Mouse (Mus musculus) frontal cortex, adult (tissue): Measurements from ENCODE around the gene Ccdc33.

ENCODE experiments used
- ATAC-seq: cut with Nextera tagmentation; 2 replicates; pipeline ENCODE4 v1.9.2; 2017; ENCODE audit warnings: mild to moderate bottlenecking, moderate library complexity, mixed read lengths; ENCODE audit not compliant: low TSS enrichment

Gene Ccdc33

DNA sequence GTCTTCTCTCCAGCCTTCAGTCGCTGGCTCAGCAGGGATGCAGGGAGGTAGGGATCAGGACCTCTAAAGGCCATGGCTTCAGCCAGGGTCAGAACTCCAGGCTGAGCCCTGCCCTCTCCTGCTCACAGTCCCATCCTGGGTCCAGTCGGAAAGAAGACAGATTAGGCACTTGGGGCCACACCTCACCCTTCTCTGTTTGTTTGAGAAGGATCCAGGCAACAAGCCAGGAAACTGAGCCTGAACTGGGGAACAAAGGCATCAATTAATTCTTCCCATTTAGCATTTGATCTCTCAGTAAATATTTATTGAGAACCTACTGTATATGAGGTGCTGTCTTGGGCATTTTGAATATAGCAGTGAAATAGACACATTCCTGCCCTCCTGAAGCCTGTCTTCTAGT is at the start of gene Ccdc33:
TSS of gene Ccdc33 (minus strand) at position 153 of the 400 bp plus-strand sequence.
- no peak for ATAC-seq

DNA sequence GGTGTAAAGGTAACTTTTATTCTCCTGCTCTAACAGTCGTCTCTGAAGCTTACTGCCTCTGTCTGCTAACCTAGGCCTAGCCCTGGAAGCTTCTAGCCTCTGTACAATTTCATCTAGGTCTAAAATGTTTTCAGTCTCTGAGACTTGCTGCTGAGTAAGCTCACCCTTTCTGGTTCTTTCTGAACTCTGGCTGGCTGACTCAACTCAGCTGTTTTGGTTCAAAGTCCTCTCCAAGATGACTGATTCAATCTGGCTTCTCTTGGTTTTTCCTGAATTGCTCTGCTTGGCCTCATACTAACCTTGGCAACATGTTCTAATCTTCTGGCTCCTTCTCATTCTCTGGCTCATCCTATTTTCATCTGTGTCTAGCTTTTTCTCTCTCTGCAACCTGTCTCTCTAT is 47.2 kb upstream of the Ccdc33 start:
- ATAC-seq: no peak

DNA sequence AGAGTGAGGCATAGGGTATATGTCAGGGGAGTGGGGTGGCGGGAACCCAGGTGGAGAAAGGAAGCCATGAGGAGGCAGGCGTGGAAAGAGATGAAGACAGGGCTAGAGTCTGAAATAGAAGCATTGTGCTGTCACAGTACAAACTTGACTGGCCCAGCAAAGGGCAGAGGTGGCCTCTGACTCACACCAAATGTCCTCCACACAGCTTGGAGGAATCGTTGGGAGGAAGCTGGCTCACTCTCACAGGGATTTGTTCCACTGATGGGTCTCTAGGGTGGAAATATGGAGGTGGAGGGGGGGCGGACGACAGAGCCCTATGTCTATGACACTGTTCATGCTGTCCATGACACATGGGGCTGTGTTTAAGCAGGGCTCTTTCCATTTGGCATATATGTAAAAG is 44.5 kb upstream of the Ccdc33 start:
- ATAC-seq: no peak

DNA sequence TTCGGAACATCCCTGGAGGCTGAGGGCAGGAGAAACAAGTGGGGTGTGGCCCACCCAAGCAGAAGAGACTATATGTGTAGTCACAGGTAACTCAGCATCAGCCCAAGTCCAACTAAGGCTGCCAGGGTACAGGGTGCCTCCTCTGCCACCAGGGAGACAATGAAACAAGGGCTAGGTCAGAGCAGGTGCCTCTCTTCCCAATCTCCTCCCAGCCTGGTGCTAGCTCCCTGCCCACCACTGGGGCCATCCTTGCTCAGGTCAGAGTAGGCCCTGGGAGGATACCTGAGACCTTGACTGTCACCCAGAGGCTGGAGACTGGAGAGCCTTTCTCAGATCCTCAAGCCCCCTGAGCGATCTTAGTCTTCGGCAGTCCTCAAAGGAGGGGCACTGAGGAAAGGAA is 43.5 kb upstream of the Ccdc33 start:
- ATAC-seq: no peak

DNA sequence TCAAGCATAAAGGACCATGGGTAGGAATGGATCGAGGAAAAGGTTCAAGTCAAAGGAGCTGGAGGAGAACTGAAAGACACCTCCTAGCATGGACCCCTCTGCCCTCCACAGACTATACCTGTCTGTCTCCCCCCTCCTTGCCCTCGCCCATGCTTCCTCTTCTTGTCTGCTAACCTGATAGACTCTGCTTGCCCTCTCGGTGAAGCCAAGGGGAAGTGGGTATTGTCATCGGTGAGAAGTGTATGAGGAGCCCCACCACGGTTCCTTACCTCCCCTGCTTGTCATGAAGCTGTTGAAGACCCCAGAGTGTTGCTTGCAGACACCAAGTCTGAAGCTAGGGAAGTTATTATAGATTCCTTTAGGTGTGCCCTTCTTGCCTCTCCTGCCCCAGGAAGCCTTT is 41.7 kb upstream of the Ccdc33 start:
- ATAC-seq: no peak

DNA sequence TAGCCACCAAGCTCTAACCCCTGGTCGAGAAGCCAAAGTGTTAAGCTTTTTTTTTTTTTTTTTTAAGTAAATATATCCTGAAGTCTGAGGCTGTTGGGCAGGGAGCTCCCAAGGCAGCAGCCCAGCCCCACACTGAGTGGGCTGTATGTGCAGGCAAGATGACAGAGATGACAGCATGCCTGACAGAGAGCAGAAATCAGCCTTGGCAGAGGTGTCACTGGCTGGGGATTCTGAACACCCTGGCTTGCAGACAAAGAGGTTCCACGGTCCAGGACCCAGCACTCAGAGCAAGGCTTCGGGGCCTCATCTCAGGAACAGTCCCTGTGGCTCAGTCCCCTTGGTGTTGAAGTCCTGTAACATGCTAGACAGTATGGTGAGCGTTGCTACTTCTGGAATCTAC is 41.2 kb upstream of the Ccdc33 start:
- ATAC-seq: peak; percentile 71

DNA sequence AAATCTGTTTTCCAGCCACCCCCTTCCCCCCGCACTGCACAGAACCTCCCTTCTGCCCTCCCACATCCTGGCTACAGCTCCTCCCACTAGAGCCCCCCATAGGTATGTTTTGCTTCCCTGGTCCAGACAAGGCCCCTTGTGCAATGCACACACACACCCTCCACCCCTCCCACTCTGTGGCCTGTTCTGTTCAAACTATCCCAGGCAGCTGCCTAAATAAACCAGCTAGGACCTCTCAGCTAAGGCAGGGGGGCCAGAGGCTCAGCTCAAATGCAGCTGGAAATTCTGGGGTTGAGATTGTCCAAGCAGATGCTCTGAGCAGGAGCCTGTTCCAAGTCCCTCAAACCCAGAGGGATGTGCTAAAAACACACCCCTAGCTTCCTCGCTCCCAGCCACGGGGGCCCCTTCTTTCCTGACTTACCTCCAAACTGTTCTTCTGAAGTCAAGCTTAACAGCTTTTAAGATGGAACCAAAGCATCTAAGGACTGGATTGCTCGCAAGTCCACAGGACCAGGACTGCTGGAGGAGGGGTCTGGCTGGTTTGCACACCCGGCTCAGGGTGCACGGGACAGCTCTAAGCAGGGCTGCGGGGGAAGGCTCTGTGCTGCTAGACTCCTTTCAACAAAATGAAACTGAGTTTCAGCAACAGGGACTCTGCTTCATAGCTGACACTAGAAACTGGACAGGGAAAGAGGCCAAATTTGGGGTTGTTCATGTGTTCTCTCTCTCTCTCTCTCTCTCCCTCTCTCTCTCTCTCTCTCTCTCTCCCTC is 40.1 kb upstream of the Ccdc33 start:
- peak; percentile 42; the same call in 1 of the 2 replicates for ATAC-seq

DNA sequence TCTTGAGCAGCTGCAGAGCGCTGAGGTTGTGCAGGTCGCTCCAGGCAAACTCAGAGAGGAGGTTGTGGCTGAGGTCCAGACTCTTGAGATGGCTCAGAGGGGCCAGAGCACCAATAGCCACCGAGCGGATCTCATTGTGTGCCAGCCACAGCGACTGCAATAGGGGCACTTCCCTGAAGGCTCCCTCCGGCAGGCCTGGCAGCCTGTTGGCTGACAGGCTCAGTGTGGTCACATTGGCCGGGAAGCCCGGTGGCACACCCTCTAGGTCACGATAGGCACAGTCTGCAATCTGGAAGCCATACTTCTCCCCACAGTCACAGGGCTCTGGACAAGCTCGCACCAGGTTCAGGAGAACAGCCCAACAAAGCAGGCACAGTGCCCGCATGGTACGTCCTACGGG is 39.2 kb upstream of the Ccdc33 start:
- ATAC-seq: no peak

DNA sequence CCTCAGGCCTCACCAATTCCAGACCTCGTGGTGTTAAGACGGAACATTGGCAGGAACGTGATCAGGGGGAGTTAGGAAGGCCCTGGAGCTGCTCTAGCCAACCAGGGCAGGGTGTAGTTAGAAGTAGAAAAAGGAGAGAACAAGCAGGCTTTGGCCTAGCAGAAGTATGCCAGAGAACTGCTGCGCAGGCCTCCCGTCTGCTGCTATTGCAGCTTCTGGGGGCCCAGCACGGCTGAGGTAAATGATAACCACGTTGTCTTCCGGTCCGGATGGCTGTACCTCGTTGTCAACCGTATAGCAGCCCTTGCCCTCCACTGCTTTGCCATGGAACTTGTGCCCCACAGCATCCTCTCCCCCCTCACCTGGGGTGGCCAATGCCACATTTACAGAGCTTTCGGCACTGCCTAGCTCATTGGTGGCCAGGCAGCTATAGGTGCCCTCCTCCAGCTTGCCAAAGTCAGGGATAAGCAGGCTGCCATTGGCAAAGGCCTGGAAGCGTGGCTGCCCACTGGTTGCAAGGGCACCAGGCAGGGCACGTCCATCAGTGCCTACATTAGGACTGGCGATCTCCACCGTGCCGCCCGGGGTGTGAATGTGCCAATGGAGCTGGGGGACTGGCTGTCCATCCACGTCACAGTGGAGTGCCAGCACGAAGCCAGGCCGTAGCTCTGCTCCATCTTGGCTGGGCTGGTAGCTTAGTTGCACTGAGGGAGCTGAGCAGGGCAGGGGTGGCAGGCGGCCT is 38.4 kb upstream of the Ccdc33 start:
- no peak for ATAC-seq

DNA sequence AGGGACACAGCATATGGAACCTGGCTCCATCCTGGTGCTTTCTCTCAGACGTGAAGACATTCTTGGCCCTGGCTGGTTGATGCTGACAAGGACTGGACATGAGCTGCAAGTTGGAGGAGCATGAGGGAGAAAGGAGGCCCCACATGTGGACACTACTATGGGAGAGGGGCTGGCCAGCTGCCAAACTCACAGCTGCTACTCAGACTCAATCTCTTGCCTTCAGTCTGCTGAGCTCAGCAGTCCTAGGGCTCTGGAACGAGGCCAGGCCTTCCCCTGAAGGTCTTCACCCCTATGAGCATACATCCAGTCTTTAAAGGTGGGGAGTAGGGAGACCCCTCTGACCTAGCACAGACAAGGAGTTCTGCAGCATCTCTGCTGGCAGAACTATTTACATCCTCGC is 36.7 kb upstream of the Ccdc33 start:
- no peak for ATAC-seq

DNA sequence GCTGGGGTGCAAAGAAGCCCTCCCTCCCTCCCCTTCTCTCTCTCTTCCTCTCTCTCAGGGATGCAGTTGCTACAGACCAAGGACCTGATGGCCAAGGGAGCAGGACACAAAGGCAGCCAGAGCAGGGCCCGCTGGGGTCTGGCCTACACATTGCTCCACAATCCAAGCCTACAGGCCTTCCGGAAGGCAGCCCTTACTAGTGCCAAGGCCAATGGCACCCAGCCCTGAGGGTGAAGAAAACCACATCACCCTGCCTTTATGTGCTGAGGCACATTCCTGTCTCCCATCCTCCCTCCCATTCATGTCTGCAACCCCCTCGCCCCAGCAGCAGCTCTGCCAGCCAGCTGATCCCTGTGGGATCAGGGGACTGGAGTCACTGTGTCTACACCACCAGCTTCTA is 34.5 kb upstream of the Ccdc33 start:
- no peak for ATAC-seq

DNA sequence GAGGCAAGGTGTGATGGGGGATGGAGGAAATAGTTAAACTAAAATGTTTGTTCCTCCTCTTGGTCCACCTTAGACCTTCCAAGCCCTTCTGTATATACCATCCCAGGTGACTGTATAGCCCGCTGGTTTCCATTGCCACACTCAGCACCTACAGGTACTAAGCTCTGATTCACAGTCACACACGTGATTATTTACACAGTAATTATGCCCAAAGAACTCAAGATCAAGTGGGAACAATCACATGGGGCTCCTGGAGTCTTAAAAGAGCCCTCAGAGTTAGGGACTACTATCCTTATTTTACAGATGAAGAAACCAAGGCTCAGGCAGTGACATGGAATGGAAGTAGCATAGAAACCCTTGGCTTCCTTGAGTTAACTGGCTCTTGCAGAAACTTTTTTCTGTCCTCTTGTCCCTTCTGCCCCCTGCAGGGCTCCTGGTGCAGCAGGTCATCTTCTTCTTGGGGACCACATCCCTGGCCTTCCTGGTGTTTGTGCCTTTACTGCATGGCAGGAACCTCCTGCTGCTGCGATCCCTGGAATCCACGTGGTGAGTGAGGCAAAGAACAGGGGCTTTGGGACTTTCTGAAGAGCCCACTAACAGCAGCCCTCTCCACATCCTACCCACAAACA is 32.2 kb upstream of the Ccdc33 start:
- no peak for ATAC-seq

DNA sequence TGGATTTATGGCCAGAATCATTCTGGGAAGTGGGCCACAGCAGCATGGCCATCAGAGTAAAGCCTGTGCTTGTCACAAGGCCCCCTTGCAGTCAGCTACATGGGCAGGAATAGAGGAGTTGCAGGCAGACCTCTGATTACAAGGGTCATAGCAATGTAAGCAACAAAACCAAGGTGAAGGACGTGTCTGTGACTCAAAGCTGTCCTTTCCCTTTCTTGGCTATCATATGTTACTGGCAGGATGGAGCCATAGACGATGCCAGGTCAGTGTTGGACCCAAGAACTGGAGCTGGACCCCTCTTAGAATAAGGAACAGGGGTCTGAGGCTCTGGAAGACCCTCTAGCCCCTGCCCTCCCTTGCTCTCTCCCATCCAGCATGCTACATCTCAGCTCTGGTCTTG is 30.2 kb upstream of the Ccdc33 start:
- ATAC-seq: no peak

DNA sequence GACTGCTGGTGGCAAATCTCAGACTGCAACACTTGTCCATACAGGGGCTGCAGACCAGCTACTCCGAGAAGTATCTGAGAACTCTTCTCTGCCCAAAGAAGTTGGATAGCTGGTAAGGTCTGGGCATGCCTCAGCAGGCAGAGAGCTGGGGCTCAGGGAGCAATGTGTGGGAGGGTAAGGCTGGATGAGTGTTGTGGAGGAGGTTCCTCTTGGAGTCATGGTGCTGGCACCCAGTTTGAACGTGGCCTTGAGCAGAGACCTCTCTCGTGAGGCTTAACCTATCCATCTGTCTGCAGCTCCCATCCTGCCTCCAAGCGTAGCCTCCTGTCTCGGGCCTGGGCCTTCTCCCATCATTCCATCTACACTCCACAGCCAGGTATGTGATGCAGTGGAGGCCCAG is 26.8 kb upstream of the Ccdc33 start:
- no peak for ATAC-seq

DNA sequence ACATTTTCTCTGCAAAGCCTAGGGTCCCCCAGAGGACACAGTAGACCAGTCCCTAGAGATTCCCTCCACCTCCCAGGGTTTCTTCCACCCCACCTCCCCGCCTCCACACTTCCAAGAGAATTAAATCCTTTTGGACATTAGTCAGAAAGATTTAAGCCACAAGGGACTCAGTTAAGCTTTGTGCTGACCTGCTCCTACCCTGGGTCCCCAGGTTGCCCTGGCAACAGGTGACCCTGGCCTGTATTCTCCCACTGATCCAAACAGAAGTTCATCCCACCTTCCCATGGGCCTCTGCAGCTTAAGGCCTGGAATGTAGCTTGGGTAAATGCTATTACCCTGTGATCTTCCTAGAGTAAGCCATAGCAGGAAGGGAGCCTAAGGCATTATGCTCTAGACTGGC is 26.0 kb upstream of the Ccdc33 start:
- no peak for ATAC-seq

DNA sequence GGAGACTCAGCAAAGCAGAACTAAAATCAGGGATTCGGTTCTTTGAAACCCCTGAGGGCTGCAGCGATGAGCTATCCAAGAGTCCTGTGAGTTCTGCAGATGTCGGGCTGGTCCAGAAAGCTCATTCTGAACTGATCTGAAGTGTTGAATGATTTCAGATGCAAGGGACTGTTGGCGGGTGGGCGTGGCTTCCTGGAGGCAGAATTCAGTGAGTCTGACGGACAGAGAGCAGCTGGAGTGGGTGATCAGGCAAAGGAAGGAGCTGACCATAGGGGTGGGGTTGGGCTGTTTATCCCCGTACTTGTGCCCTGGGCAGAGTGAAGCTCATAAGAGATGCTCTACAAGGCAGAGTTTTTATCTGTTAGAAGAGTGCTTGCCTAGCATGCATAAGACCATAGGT is 24.8 kb upstream of the Ccdc33 start:
- ATAC-seq: no peak

DNA sequence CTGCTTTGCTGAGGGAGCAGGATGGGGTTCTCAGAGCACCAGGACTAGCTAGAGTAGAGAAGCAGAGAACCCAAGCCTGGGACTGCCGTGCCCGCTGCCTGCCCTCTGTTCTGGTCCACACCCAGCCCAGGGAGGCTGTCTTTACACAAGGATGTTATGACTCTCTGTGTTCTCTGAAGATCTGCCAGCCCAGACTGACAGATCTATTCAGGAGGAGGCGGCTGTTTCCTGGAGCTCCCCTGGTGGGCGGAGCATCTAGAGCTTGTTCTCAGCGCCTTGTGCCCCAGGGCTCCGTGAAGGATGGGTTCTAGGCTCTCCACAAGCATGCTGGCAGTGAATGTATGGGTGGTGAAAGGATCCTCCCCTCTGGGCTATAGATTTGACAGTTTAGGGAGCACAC is 21.3 kb upstream of the Ccdc33 start:
- peak; percentile 85 for ATAC-seq

DNA sequence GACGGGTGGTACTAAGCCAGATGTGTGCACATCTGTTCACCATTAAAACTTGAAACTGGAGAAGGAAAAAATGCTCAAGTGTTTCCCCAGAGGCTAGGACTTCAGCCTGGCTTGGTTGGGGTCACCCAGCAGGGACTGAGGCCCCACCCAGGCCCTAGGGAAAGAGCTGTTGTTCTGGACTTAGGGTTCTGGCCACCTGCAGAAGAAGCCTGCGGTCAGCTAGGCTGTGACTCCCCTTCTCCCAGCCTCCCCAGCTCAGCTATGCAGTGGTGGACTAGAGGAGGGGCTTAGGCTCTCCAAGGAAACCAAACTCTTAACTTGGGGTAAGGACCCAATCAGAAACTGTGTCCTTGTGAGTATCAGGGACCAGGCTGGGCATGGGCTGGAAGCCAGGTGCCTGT is 17.3 kb upstream of the Ccdc33 start:
- ATAC-seq: no peak

DNA sequence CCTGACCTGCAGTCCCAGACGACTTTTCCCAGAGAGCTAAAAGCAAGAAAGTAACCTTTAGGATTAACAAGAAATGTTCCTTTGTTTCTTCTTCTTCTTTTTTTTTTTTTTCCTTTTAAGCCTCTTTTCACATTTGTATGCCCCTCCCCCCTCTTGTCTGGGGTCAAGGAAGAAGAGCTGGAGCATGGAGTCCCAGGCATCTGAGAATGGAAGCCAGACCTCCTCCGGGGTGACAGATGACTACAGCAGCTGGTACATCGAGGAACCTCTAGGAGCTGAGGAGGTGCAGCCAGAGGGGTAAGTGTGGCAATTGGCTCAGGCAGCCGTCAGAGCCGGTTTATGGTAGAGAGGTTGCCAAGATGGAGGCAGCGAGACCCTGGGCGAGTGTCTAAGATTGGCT is 16.3 kb upstream of the Ccdc33 start:
- ATAC-seq: no peak

DNA sequence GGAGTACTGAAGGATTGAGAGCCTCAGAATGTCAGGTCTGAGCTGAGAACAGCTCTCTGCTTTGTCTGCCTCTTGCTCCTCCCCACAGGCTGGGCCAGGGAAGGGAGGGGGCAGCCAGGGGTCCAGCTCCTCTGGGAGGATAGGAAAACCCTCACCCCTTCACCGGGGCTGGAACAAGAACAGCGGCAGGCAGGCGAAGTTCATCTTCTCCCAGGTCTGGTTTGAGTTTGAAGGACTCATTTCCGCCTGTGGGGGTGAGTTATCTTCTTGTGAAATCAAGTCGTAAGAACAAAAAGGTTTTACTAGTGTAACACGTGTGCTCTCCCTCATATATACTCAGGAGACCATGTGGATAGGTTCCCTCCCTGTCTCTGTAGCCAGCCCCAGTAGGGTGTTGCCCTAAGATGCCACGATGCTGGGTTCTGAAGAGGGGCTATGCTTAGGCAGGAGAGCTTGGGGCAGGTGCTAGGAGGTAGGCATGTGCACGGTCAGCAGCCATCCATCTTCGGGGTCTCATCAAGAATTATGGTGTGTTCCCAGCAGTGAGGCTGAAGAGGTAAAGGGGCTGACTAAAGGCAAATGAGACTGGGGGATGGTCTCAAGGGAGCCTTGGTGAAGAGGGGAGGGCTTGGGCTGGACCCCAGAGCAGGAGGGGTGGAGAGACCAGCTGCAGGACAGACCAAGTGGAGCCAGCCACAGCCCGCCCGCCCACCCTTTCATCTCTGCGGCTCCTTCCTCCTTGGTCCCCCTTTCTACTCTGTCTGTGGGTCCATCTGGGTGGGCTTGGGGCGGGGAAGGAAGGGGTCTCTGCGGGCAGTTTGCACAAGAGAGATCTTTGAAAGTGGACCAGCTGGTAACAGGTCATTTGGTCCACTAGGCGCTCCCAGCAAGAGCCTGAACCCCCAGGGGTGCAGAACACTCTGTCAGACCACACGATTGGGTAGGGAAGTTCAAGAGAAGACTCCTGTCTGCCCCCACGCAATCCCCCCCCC is 15.6 kb upstream of the Ccdc33 start:
- no peak for ATAC-seq

DNA sequence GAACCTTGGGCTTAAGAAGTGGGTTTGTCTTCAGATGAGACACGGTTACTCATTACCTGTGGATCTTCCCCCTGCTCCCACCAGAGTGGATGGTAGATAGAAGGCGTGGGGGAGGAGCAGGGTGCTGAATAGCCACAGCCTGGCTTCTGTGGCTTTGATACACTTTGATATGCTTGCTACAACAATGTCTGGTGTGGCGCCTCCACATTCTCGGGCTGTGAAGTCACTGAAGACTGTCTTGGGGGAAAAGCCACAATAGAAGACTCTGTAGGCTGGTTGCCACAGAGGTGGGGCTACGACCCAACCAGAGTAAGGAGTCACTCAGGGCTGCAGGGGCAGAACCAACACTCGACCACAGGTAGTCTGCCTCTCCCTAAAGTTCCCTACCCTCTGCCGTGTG is 13.1 kb upstream of the Ccdc33 start:
- no peak for ATAC-seq

DNA sequence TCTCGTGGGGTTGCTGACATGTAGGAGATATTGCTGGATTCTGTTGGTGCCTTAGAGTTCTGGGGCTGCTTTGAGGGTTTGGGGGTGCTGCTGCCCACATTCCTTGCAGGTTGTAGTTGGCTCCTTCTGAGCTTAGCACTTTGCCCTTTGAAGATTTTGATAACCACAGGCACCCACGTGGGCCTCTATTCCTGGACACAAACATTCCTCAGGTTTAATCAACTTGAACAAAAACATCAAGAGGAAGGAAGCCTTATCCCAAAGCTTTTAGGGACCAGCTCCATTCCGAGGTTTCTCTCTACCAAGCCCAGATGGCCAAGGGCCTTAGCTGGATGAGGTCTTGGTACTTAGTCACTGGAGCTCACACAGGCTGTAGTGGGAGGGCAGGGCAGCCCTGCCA is 12.3 kb upstream of the Ccdc33 start:
- no peak for ATAC-seq
